Mouse (Mus musculus): Measurements from ENCODE around the gene Plxnc1. TPM values are rescaled to one million over a fixed set of nuclear protein-coding genes. Genes with fewer than 3 reads are reported as not detected.

Gene Plxnc1
- polyA plus RNA-seq, 1 experiment, result 1.5 TPM

- Histone ChIP-seq H3K27ac (ENCODE audit: insufficient read depth, low read depth, low read length) (no peak overlapping the region), H3K27me3 (replicated peaks; ENCODE audit: control insufficient read depth, insufficient read depth, low read length) (peaks cover 7% of the 10 kb centered on the region), H3K4me1 (ENCODE audit: control insufficient read depth, insufficient read depth, low read length) (no peaks in the 10 kb centered on the region), H3K36me3 (ENCODE audit: control insufficient read depth, insufficient read depth, low read length) (no peaks in the 10 kb centered on the region), H3K4me3 (ENCODE audit: insufficient read depth, low read depth, low read length) (no peak overlapping the region)
- DNase-seq, result no peak
- 65% methylated on average over 4 of the region's 4 CpGs for WGBS
- TF ChIP-seq CTCF (conservative IDR thresholded peaks at IDR 0.05; ENCODE audit: insufficient read depth, insufficient read length, low read depth, low read length) (no peak), POLR2A (IDR thresholded peaks at IDR 0.05; ENCODE audit: low read depth, low read length) (no peak)
Measured at GRCm38 (mm10) chr10:94941551-94941950, 3.1 kb downstream of the Plxnc1 start.

GRCm38 (mm10) chr10:94940786-94941185 lies 3.8 kb downstream of the Plxnc1 start:
- no peak for TF ChIP-seq CTCF (conservative IDR thresholded peaks at IDR 0.05; ENCODE audit: insufficient read depth, insufficient read length, low read depth, low read length)
- no peak for TF ChIP-seq POLR2A (IDR thresholded peaks at IDR 0.05; ENCODE audit: low read depth, low read length)
- H3K36me3 ChIP-seq (ENCODE audit: control insufficient read depth, insufficient read depth, low read length), result no peaks in the 10 kb centered on the region
- no peaks in the 10 kb centered on the region for H3K4me1 ChIP-seq (ENCODE audit: control insufficient read depth, insufficient read depth, low read length)
- peaks cover 7% of the 10 kb centered on the region for H3K27me3 ChIP-seq (replicated peaks; ENCODE audit: control insufficient read depth, insufficient read depth, low read length)
- WGBS, result 52% methylated on average over 7 of the region's 7 CpGs
- no peak overlapping the region for H3K27ac ChIP-seq (ENCODE audit: insufficient read depth, low read depth, low read length)
- no peak for DNase-seq
- no peak overlapping the region for H3K4me3 ChIP-seq (ENCODE audit: insufficient read depth, low read depth, low read length)

GRCm38 (mm10) chr10:94940061-94940460 lies 4.6 kb downstream of the Plxnc1 start:
- H3K4me3 ChIP-seq (ENCODE audit: insufficient read depth, low read depth, low read length), result no peak overlapping the region
- no peaks in the 10 kb centered on the region for H3K36me3 ChIP-seq (ENCODE audit: control insufficient read depth, insufficient read depth, low read length)
- peaks cover 6% of the 10 kb centered on the region for H3K27me3 ChIP-seq (replicated peaks; ENCODE audit: control insufficient read depth, insufficient read depth, low read length)
- no peak for TF ChIP-seq POLR2A (IDR thresholded peaks at IDR 0.05; ENCODE audit: low read depth, low read length)
- TF ChIP-seq CTCF (conservative IDR thresholded peaks at IDR 0.05; ENCODE audit: insufficient read depth, insufficient read length, low read depth, low read length), result no peak
- no peaks in the 10 kb centered on the region for H3K4me1 ChIP-seq (ENCODE audit: control insufficient read depth, insufficient read depth, low read length)
- 56% methylated on average over 2 of the region's 2 CpGs for WGBS
- no peak overlapping the region for H3K27ac ChIP-seq (ENCODE audit: insufficient read depth, low read depth, low read length)
- no peak for DNase-seq

GRCm38 (mm10) chr10:94938899-94939298 lies 5.7 kb downstream of the Plxnc1 start:
- 95% methylated on average over 2 of the region's 2 CpGs for WGBS

GRCm38 (mm10) chr10:94938320-94938719 lies 6.3 kb downstream of the Plxnc1 start:
- no peaks in the 10 kb centered on the region for H3K4me1 ChIP-seq (ENCODE audit: control insufficient read depth, insufficient read depth, low read length)
- H3K36me3 ChIP-seq (ENCODE audit: control insufficient read depth, insufficient read depth, low read length), result no peaks in the 10 kb centered on the region
- TF ChIP-seq CTCF (conservative IDR thresholded peaks at IDR 0.05; ENCODE audit: insufficient read depth, insufficient read length, low read depth, low read length) (no peak), POLR2A (IDR thresholded peaks at IDR 0.05; ENCODE audit: low read depth, low read length) (no peak)
- H3K27me3 ChIP-seq (replicated peaks; ENCODE audit: control insufficient read depth, insufficient read depth, low read length), result no peaks in the 10 kb centered on the region; the same call in 1 of the 2 replicates
- no peak overlapping the region for H3K4me3 ChIP-seq (ENCODE audit: insufficient read depth, low read depth, low read length)
- H3K27ac ChIP-seq (ENCODE audit: insufficient read depth, low read depth, low read length), result no peak overlapping the region
- no peak for DNase-seq
- 89% methylated on average over 6 of the region's 6 CpGs for WGBS

More at GRCm38 (mm10) chr10:94938899-94939298, 5.7 kb downstream of the Plxnc1 start:
- TF ChIP-seq POLR2A (IDR thresholded peaks at IDR 0.05; ENCODE audit: low read depth, low read length), result no peak
- TF ChIP-seq CTCF (conservative IDR thresholded peaks at IDR 0.05; ENCODE audit: insufficient read depth, insufficient read length, low read depth, low read length), result no peak
- Histone ChIP-seq H3K4me1 (ENCODE audit: control insufficient read depth, insufficient read depth, low read length) (no peaks in the 10 kb centered on the region), H3K27me3 (replicated peaks; ENCODE audit: control insufficient read depth, insufficient read depth, low read length) (peaks cover 2% of the 10 kb centered on the region; the same call in 1 of the 2 replicates), H3K36me3 (ENCODE audit: control insufficient read depth, insufficient read depth, low read length) (no peaks in the 10 kb centered on the region), H3K4me3 (ENCODE audit: insufficient read depth, low read depth, low read length) (no peak overlapping the region), H3K27ac (ENCODE audit: insufficient read depth, low read depth, low read length) (no peak overlapping the region)
- DNase-seq, result no peak

- Histone ChIP-seq H3K4me1 (ENCODE audit: control insufficient read depth, insufficient read depth, low read length) (no peaks in the 10 kb centered on the region), H3K27ac (ENCODE audit: insufficient read depth, low read depth, low read length) (no peak overlapping the region), H3K36me3 (ENCODE audit: control insufficient read depth, insufficient read depth, low read length) (no peaks in the 10 kb centered on the region), H3K4me3 (ENCODE audit: insufficient read depth, low read depth, low read length) (no peak overlapping the region), H3K27me3 (replicated peaks; ENCODE audit: control insufficient read depth, insufficient read depth, low read length) (no peaks in the 10 kb centered on the region)
- TF ChIP-seq CTCF (conservative IDR thresholded peaks at IDR 0.05; ENCODE audit: insufficient read depth, insufficient read length, low read depth, low read length) (no peak), POLR2A (IDR thresholded peaks at IDR 0.05; ENCODE audit: low read depth, low read length) (no peak)
- DNase-seq, result no peak
- 92% methylated on average over 4 of the region's 4 CpGs for WGBS
Measured at GRCm38 (mm10) chr10:94935270-94935669, 9.4 kb downstream of the Plxnc1 start.

GRCm38 (mm10) chr10:94934151-94934614 lies 10.5 kb downstream of the Plxnc1 start:
- DNase-seq, result no peak
- no peak overlapping the region for H3K27ac ChIP-seq (ENCODE audit: insufficient read depth, low read depth, low read length)
- H3K27me3 ChIP-seq (replicated peaks; ENCODE audit: control insufficient read depth, insufficient read depth, low read length), result no peaks in the 10 kb centered on the region
- TF ChIP-seq CTCF (conservative IDR thresholded peaks at IDR 0.05; ENCODE audit: insufficient read depth, insufficient read length, low read depth, low read length), result no peak
- 87% methylated on average over 9 of the region's 9 CpGs for WGBS
- no peaks in the 10 kb centered on the region for H3K36me3 ChIP-seq (ENCODE audit: control insufficient read depth, insufficient read depth, low read length)
- H3K4me1 ChIP-seq (ENCODE audit: control insufficient read depth, insufficient read depth, low read length), result no peaks in the 10 kb centered on the region
- no peak overlapping the region for H3K4me3 ChIP-seq (ENCODE audit: insufficient read depth, low read depth, low read length)

Measured in kidney, adult 2 months (tissue).